Mouse (Mus musculus) neutrophil, adult 5-6 weeks (primary cell): ENCODE data around the gene Tprkb. TPM values are rescaled to one million over a fixed set of nuclear protein-coding genes. Genes with fewer than 3 reads are reported as not detected.
A peak's percentile ranks its signal among the peaks of the same experiment; 100 is the strongest.
"Not testable (repeated sequence)": the region's sequence is repeated elsewhere in the genome, so short reads cannot be mapped to it uniquely, and the experiment has no call there.

Experiments used
- ATAC-seq: fragments of 151-379, 151-347 bp; 2 replicates; pipeline ENCODE4 v1.8.0; 2017; ENCODE audit warnings: mild to moderate bottlenecking, moderate TSS enrichment; ENCODE audit not compliant: insufficient number of reproducible peaks, poor library complexity, low FRiP score, severe bottlenecking; ENCODE audit errors: extremely low read depth
- total RNA-seq: library from RNA; stranded (forward); fragments of 200-1000 nt; gene quantifications from 2 replicates; pipeline ENCODE4 v1.2.3, GENCODE M21; 2017

The Tprkb gene
- total RNA-seq, 1 experiment from 2014 or later, result 19.0 TPM

DNA sequence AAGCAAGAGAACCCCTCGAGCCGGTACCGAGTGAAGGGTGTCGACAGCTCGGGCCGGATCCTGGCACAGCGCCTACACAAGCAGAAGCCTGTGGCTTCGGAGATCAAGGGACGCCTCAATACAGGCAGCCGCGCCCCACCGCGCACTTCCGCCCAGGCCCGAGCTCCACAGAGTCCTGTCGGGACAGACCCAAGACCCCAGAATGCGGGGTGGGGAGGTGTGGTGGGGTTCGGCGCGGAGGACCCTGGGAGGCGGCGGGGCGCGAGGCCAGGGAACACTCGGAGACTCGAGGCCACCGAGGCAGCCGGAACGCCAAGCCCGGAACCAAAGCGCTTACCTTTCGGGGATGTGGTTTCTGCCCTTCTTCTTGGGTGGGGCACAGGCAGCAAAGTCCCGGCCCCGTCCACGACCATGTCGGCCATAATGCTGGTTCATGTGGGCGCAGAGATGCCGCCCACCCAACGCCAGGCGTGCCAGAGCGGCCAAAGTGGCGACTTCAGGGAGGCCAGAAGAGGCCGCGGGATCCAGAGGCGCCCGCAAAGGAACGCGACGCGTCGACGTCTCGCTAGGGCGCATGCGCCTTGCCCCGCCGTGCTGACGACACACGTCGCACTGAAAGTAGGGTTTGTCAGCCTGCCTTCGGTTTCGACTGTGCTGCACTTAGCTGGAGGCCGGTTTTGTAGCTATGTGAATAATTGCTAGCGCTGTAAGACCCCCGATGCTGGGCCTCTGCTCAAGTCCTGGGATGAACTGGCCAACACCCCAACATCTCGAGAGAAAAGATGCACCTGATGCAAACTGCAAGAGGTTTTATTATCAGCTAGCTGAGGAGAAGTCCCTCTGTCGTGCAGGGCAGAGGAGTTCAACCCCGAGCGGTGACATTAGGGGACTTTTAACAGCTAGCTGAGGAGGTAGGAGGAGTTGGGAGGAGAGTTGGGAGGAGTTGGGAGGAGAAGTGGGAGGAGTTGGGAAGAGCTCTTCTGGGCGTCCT is 49.7 kb downstream of the Tprkb start, which contains the start of gene Dusp11:
TSS of gene Dusp11 (minus strand) at position 567 of the 991 bp plus-strand sequence.
- peak; percentile 75 for ATAC-seq

DNA sequence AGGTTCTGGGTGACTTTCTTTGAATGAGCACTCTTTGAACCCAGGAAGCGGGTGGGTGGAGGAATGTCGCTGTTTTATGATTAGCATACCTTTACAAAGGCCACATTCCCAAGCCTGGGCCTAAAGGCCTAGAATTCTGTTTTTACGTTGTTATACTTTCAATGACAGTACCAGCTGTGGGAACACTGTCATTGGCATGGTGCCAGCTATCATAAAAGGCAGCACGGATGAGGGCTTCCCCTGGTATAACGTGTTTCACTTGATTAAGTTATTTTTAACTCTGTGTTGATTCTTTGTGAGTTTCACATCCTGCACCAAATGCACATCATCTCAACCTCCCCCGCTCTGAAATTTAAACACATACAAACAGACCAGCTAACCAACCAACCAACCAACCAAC is 54.4 kb downstream of the Tprkb start:
- ATAC-seq, result peak; percentile 53; the same call in 1 of the 2 replicates

GRCm38 (mm10) chr6:85966686-85967085 is 55.0 kb downstream of the Tprkb start:
- ATAC-seq, result peak; percentile 59

DNA sequence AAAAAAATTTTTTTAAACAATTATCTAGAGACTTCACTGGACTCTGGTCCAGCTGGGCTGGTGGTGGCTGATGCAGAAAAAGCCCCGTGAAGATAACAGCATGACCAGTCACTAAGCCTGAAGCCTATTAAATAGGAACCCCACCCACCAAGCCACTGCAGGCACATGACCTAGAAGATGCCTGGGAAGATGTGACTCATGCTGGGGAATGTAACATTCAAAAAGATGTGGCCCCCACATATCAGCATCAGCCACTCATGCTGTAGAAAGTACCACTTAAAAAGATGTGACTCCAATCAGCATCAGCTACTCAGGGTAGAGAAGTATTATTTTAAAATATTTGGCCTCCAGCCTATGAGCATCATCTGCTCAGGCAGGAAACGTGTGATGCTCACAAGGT is 58.2 kb downstream of the Tprkb start:
- no peak for ATAC-seq

DNA sequence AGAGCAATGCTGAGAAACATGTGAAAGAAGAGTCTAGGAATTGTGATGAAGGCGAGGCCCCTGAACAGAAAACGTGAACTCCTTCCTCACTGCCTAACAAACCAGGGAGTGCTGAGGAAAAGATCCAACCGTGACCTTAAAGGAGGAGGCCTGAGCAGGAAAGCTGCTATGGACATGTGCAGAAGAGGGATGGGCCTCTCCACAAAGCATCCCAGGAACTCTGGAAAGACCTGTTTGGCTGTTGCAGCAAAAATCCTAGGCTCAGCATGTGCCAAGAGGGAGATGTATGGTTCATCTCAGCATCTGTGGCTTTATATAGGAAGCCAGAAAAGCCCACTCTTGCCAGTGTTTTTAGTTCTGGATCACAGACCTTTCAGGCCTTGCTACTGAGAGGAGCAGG is 61.0 kb downstream of the Tprkb start:
- ATAC-seq, result no peak

- ATAC-seq, result no peak
Observed at GRCm38 (mm10) chr6:85973336-85973735, 61.7 kb downstream of the Tprkb start.

DNA sequence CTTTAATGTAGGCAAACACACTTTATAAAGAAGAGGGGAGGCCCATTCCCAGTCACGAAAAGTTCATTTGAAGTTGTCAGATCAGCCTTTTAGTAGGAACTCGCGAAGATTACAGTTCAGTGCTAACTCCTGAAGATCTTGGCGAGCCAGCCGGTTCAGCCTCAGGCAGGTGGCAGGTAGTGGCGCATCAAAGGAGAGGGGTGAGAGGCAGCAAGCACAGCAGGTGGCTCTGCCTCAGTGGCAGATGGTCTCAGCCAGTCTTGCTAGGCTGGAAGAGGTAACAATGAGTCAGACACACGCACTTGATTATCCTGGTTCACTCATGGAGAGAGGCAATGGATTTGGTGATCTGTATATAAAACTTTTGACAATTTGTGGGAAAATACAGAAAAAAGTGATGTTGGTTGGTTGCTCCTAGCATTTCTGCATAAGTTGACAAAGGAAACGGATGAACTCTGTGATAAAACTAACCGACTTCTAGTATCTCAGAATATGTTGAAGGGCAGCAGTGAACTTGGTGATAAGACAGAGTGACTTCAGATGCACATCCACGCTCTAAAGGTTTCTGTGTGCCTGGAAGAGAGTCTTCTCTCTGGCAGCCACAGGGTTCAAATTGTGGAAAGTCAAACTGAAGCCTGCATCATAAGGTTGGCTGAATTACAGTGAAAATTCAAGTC is 63.4 kb downstream of the Tprkb start:
- no peak for ATAC-seq

GRCm38 (mm10) chr6:85975761-85976160 is 64.1 kb downstream of the Tprkb start:
- no peak for ATAC-seq

DNA sequence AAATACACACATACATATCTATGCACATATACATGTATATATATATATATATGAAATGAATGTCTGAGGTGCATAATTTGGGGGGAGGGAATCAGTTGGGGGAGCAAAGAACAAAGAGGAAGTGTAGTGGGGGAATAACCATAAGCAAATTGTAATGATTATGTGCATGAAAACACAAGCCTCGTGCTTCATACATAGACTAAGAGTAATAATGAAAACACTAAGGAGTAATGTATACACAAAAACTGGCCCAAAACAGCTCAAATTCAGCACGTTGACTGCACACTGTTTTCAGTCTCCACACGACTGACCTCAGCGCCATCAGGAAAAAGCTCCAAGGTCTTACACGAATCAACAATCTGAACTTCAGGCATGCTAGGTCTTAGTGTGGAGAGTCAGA is 64.6 kb downstream of the Tprkb start:
- peak; percentile 53; the same call in 1 of the 2 replicates for ATAC-seq

GRCm38 (mm10) chr6:85978736-85979135 is 67.1 kb downstream of the Tprkb start:
- not testable (repeated sequence) for ATAC-seq

Other genes starting within 250 kb of the Tprkb start
- not detected in 2 replicates for gene Nat8f7, start 198.7 kb upstream of the Tprkb start, total RNA-seq
- gene Nat8f3, start 146.1 kb upstream of the Tprkb start, total RNA-seq, result not detected in 2 replicates
- gene Nat8f6, start 90.9 kb upstream of the Tprkb start, total RNA-seq, result not detected in 2 replicates
- gene Nat8f5, start 90.9 kb upstream of the Tprkb start, total RNA-seq, result not detected in 2 replicates
- not detected in 2 replicates for gene Nat8, start 79.8 kb upstream of the Tprkb start, total RNA-seq
- gene Nat8f2, start 42.7 kb upstream of the Tprkb start, total RNA-seq, result not detected in 2 replicates
- gene Nat8f4, start 7.0 kb upstream of the Tprkb start, total RNA-seq, result 2.6 and 3.6 TPM in 2 replicates
- gene Nat8f1, start 3.8 kb downstream of the Tprkb start, total RNA-seq, result 3.7 and 11.6 TPM in 2 replicates
- 102 and 134 TPM in 2 replicates for gene Dusp11, start 49.8 kb downstream of the Tprkb start, total RNA-seq
- gene Figla, start 104.3 kb downstream of the Tprkb start, total RNA-seq, result not detected in 2 replicates
- gene Add2, start 116.8 kb downstream of the Tprkb start, total RNA-seq, result 0.37 TPM in 1 of 2 replicates, not detected in the other